Mouse (Mus musculus) kidney, postnatal 10 days (tissue): ENCODE data around the gene Gm4312.
A peak's percentile ranks its signal among the peaks of the same experiment; 100 is the strongest.
"Not testable (repeated sequence)": the region's sequence is repeated elsewhere in the genome, so short reads cannot be mapped to it uniquely, and the experiment has no call there.

Source experiments
- DNase-seq: peaks from one replicate; pipeline ENCODE4 v3.0.0; 2021; ENCODE audit warnings: mixed read lengths

The Gm4312 gene

DNA sequence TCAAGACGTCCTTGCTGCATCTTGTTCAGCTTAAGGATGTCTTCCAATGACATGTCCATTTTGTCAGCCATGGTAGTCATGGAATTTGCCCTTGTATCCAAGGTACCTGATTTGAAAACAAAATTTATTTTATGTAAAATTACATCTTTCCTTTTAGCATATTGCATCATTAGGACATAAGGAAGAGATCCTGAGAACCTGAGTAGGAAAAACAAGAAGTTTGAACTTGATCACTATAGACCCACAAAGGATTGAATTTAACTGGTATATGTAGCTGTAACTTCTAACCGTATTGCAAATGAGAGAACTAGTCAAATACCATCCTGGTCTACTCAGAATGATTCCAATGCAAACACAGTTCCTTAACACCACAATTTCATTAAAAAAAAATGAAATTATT is at the start of gene Gm4312:
Gm4312 (minus strand) TSS at position 101 of the 400 bp plus-strand sequence.
- not testable (repeated sequence) for DNase-seq

DNA sequence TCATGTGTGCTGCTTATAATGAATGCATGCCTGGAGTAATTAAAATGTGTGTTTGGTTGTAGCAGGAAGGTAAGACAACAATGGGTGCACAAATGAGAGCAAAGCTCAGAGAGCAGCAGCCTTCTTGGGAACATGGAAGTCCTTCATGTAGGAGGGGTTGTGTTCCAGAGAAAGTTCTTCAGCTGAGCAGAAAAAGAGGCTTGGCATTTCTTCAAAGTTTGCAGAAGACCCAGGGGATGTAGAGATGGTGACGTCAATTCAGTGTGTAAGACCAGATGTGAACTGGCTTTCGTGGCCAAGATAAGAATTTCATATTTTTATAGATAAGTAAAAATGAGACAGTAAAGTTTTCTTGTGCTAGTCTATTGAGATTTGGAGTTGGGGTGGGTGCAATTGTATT is 45.2 kb upstream of the Gm4312 start:
- no peak for DNase-seq

DNA sequence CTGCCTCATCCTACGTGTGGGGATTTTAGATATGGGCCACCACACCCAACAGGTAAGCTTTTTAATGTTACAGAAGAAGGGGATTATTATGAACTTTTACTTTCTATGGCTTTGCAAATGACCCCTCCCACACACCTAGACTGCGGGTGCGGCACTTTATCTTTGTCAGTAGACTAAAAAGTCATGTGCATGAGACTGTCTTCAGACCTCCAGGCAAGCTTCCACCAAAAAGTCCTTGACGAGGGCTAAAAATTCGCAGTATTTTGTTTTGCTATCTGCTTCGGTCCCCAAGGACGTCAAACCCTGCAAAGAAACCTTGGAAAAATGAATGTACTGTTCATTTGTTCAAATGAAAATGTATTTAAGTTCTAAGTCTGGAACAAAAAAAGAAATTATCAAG is 33.2 kb upstream of the Gm4312 start:
- no peak for DNase-seq

DNA sequence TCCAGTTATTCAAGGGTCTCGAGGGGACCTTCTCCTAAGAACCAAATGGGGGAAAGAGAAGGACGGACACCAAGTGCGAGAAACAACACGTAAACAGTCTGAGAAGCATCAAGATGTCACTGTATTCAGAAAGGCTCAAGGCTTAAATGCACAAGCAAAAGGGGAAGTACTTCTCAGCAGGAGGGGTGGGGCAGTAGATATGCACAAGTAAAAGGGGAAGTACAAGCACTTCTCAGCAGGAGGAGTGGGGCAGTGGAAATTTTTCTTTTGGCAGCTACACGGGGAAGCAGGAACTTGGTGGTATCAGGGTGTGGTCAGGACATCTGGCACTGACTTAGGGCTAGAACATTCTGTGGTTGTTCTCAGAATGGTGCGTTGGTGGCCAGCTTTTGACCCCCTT is 19.9 kb upstream of the Gm4312 start:
- DNase-seq, result not testable (repeated sequence)

DNA sequence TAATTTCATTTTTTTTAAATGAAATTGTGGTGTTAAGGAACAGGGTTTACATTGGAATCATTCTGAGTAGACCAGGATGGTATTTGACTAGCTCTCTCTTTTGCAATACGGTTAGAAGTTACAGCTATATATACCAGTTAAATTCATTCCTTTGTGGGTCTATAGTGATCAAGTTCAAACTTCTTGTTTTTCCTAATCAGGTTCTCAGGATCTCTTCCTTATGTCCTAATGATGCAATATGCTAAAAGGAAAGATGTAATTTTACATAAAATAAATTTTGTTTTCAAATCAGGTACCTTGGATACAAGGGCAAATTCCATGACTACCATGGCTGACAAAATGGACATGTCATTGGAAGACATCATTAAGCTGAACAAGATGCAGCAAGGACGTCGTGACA is 21.3 kb downstream of the Gm4312 start, which contains the start of gene Gm4307:
Gm4307 (plus strand) TSS at position 301 of the 400 bp plus-strand sequence.
- not testable (repeated sequence) for DNase-seq

DNA sequence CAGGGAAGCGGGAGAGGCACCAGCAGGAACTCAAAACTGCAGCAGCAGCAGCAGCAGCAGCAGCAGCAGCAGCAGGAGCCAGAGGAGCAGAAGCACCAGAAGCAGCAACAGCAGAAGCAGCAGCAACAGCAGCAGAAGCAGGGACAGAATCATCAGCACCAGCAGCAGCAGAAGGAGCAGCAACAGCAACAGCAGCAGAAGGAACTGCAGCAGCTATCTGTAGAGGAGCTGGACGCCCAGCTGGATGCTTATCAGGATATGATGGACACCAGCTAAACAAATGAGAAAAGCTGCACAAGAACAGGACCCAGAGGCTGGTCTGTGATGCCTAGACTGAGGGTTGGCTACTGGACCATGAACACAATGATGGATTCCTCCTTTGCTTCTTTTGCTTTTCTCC is 25.5 kb downstream of the Gm4312 start:
- DNase-seq, result peak; percentile 9

DNA sequence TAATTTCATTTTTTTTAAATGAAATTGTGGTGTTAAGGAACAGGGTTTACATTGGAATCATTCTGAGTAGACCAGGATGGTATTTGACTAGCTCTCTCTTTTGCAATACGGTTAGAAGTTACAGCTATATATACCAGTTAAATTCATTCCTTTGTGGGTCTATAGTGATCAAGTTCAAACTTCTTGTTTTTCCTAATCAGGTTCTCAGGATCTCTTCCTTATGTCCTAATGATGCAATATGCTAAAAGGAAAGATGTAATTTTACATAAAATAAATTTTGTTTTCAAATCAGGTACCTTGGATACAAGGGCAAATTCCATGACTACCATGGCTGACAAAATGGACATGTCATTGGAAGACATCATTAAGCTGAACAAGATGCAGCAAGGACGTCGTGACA is 31.6 kb downstream of the Gm4312 start, which contains the start of gene Gm4305:
Gm4305 (plus strand) TSS at position 301 of the 400 bp plus-strand sequence.
- DNase-seq, result not testable (repeated sequence)

DNA sequence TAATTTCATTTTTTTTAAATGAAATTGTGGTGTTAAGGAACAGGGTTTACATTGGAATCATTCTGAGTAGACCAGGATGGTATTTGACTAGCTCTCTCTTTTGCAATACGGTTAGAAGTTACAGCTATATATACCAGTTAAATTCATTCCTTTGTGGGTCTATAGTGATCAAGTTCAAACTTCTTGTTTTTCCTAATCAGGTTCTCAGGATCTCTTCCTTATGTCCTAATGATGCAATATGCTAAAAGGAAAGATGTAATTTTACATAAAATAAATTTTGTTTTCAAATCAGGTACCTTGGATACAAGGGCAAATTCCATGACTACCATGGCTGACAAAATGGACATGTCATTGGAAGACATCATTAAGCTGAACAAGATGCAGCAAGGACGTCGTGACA is 36.7 kb downstream of the Gm4312 start, which contains the start of gene Gm4303:
Gm4303 (plus strand) TSS at position 301 of the 400 bp plus-strand sequence.
- DNase-seq, result not testable (repeated sequence)

DNA sequence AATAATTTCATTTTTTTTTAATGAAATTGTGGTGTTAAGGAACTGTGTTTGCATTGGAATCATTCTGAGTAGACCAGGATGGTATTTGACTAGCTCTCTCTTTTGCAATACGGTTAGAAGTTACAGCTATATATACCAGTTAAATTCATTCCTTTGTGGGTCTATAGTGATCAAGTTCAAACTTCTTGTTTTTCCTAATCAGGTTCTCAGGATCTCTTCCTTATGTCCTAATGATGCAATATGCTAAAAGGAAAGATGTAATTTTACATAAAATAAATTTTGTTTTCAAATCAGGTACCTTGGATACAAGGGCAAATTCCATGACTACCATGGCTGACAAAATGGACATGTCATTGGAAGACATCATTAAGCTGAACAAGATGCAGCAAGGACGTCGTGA is 41.8 kb downstream of the Gm4312 start, which contains the start of gene Gm4302:
Gm4302 (plus strand) TSS at position 301 of the 400 bp plus-strand sequence.
- not testable (repeated sequence) for DNase-seq

DNA sequence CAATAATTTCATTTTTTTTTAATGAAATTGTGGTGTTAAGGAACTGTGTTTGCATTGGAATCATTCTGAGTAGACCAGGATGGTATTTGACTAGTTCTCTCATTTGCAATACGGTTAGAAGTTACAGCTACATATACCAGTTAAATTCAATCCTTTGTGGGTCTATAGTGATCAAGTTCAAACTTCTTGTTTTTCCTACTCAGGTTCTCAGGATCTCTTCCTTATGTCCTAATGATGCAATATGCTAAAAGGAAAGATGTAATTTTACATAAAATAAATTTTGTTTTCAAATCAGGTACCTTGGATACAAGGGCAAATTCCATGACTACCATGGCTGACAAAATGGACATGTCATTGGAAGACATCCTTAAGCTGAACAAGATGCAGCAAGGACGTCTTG is 47.0 kb downstream of the Gm4312 start, which contains the start of gene Gm4301:
Gm4301 (plus strand) TSS at position 301 of the 400 bp plus-strand sequence.
- DNase-seq, result not testable (repeated sequence)
